Mouse (Mus musculus) MN1 (cell line): ENCODE results near the gene Eme1.
"Not testable (repeated sequence)": the region's sequence is repeated elsewhere in the genome, so short reads cannot be mapped to it uniquely, and the experiment has no call there.

Experiments
- DNase-seq: peaks from one replicate; pipeline ENCODE4 v3.0.0-alpha.2; 2016; ENCODE audit warnings: low spot score

The Eme1 gene

GRCm38 (mm10) chr11:94653663-94654436 lies at the start of gene Eme1, which contains the start of gene Mrpl27:
TSS of gene Eme1 (minus strand) at chr11:94653964.
TSS of gene Mrpl27 (plus strand) at chr11:94653767.
- DNase-seq: peak; percentile 80

GRCm38 (mm10) chr11:94702216-94702610 lies 48.4 kb upstream of the Eme1 start:
- no peak for DNase-seq

GRCm38 (mm10) chr11:94701401-94702215 lies 47.8 kb upstream of the Eme1 start:
- no peak for DNase-seq

GRCm38 (mm10) chr11:94699399-94699798 lies 45.6 kb upstream of the Eme1 start:
- no peak for DNase-seq

DNA sequence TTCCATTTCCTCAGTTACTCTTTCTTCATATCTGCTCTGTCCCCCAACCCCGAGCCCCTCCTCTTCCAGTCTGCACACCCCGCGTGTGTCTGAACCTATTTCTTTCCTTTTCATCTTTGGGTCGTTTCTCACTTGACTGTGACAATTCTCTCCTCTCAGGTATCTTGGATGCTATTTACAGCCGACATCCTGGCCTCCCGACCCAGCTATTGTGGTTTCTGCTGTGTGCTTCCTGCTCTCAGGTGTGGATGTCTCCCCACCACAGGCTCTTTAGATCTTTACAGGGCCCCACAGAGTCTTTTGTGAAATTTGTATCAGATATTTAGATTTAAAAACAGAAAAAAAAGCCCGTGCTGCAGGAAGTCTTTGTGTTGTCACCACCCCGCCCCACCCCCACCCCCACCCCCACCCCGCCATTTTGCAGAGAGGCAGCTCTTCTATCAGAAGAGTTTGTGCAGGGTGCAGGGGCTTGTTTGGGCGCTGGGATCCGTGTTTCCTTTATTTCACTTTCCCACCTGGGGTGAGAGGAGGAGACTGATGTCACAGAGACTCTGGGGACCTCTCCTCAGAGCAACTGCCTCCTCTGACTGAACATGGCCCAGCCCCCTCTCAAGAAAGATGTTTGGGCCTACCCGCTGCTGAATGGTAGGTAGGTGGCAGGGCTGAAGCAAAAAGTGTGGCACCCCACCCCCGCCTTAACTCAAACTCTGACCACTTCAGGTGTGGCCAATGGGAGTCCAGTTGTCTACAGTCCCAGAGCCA lies 44.1 kb upstream of the Eme1 start:
- DNase-seq: no peak

GRCm38 (mm10) chr11:94697140-94697539 lies 43.4 kb upstream of the Eme1 start:
- no peak for DNase-seq

GRCm38 (mm10) chr11:94695508-94695907 lies 41.7 kb upstream of the Eme1 start:
- no peak for DNase-seq

- DNase-seq: not testable (repeated sequence)
These were observed 38.7 kb upstream of the Eme1 start for GRCm38 (mm10) chr11:94692502-94692901.

DNA sequence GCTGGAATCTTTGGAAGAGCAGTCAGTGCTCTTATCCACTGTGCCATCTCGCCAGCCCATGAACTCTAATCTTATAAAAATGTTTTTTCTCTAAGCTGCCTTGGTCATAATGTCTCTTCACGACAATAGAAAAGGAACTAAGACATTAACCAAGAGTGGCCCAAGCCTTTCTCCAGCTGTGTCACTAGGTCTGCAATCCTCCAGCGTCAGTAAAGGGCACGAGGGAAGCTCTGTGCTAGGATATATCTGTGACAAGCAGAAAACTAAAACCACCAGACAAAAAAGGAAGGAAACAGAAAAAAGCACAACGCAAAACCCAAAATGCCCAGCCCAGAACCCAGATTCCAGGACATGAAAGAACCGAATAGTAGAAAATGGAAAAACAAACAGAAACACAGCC lies 33.4 kb upstream of the Eme1 start:
- DNase-seq: no peak

DNA sequence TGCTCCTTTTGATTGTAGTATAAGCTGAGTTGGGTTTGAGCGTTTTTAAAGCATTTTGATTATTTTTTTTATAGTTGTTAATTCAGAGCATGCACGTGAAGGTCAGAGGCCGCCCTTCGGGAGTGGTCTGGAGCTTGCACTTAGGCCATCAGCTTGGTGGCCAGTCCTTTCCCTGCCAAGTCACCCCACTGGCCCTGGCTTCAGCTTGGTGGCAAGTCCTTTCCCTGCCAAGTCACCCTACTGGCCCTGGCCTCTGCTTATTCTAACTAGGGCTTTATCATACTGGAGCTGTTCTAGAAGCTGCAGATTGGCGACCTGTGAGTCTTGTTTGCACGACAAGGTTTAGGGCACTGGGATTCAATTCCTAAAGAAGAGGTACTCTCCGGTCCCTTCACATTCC lies 28.7 kb upstream of the Eme1 start:
- no peak for DNase-seq

DNA sequence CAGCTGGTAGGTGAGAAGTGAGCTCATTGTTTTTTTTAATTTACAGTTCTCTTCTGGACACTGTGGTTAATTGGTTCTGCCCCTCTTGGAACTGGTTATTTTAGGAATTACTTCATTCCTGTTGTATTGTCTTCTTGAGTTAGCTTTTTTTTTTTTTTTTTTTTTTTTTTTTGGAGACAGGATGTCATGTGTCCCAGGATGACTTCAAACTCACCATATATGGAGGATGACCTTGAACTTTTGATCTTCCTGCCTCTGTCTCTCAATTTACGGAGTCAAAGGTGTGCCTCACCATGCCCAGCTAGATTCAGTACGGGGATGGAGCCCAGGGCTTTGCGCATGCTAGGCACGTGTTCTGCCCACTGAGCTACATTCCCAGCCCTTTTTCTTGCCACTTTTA lies 27.9 kb upstream of the Eme1 start:
- no peak for DNase-seq

- DNase-seq: no peak
These were observed 26.9 kb upstream of the Eme1 start for GRCm38 (mm10) chr11:94680639-94681038.

DNA sequence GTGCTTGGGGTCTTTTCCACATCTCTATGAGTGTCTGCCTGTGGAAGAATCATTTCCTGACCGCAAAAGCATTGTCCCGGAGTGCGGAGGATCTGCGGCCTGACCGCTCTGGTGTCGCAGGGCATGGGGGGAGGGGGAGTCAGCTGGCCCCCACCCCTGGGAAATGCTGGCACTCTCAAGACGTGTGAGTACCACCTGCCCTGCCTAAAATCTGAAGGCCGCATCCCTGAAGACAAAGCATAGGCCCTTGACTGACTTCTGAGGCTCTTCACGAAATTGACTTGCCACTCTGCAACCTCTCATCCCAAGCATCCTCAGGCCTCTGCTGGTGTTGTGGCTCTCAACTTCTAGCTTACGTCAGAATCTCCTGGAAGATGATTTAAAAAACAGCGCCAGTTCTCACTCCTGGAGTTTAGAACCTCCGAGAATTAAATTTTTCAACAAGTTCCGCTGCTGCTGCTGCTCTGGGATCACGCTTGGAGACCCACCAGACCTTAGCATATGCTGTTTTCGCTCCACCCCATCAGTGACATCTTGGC lies 23.9 kb upstream of the Eme1 start:
- no peak for DNase-seq

DNA sequence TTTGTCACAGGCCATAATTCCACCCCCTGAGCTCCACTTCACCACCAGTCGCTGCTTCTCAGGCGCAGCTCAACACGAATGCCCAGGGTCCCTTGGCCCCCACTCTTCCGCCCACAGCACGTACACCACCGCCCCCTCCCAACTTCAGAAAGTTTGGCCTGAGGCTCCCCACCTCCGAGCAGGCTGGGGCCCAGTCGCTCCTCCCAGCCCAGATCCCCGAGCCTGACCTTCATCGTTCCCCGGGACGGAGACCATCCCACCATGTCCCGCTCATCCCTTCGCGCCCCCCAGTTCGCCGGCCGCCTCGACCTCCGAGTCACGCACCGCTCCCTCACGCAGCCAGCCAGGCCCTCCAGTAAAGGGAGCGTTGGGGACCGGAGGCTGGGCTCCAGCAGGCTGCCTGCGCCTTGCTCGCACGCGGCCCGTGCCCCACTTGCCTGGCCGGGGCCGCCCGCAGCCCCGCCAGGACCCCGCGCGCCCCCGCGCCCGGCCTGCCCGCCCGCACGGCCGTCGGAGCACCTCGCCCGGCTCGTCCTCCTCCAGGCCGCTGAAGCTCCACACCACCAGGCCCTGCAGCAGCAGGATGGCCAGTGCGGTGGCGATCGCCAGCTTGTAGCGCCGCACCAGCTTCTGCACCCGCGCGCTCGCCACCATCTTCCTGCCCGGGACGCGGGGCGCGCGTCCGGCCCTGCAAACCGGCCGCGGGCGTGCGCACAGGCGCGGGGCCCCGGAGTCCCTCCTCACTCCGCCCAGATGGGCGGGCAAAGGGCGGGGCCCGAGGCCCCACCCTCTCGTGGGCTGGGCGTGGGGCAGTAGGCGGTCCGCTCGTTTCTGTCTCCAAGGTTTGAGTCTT lies 23.2 kb upstream of the Eme1 start, which contains the start of gene Xylt2:
TSS of gene Xylt2 (minus strand) at position 762 of the 853 bp plus-strand sequence.
- peak; percentile 88 for DNase-seq

- peak; percentile 16 for DNase-seq
These were observed 22.5 kb upstream of the Eme1 start for GRCm38 (mm10) chr11:94676308-94676707.

GRCm38 (mm10) chr11:94675446-94675845 lies 21.7 kb upstream of the Eme1 start:
- no peak for DNase-seq

GRCm38 (mm10) chr11:94674984-94675383 lies 21.2 kb upstream of the Eme1 start:
- DNase-seq: no peak

GRCm38 (mm10) chr11:94665281-94665680 lies 11.5 kb upstream of the Eme1 start:
- no peak for DNase-seq

- DNase-seq: no peak
These were observed 7.6 kb upstream of the Eme1 start for GRCm38 (mm10) chr11:94661344-94661743.

DNA sequence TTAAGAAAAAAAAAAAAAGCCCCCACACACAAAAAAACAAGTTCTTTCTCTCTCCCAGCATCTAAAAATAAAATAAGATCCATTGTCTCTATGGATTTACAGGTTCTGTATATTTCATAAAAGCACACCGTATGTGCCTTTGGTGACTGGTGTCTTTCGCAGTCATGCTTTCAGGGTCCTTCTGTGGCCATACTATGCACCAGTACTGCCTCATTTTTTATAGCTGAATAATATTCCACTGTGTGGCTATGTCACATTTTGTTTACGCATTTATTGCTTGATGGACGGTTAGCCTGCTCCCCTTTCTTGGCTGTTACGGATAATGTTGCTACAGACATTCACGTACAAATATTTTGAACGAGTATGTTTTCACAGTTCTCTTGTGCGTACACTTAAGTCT lies 791 bp downstream of the Eme1 start:
- DNase-seq: no peak

- DNase-seq: not testable (repeated sequence)
These were observed 2.5 kb downstream of the Eme1 start for GRCm38 (mm10) chr11:94651241-94651640.
